Mouse (Mus musculus) C2C12 (cell line): ENCODE results near the gene Soat1.

Source experiments
- CEBPB ChIP-seq: IDR thresholded peaks from one replicate; pipeline ENCODE4 v1.6.1; 2011; ENCODE audit warnings: low read depth, mild to moderate bottlenecking, control low read depth, moderate library complexity
- CTCF ChIP-seq: IDR thresholded peaks from one replicate; pipeline ENCODE4 v1.5.1; 2011; ENCODE audit not compliant: control insufficient read depth, insufficient read depth, insufficient read length
- MYOG ChIP-seq: IDR thresholded peaks from one replicate; pipeline ENCODE4 v1.6.1; 2011; ENCODE audit not compliant: control insufficient read depth, insufficient read length; ENCODE audit errors: extremely low read depth
- USF1 ChIP-seq: IDR thresholded peaks from one replicate; pipeline ENCODE4 v1.6.1; 2011; ENCODE audit warnings: low read depth, mild to moderate bottlenecking, control low read depth, moderate library complexity

- TF ChIP-seq USF1 (no peak), MYOG (no peak), CTCF (no peak), CEBPB (no peak)
These were observed 87.9 kb downstream of the Soat1 start for GRCm38 (mm10) chr1:156386232-156386631.
